Mouse (Mus musculus): ENCODE results near the gene Ptpra. TPM values are rescaled to one million over a fixed set of nuclear protein-coding genes. Genes with fewer than 3 reads are reported as not detected.
A peak's percentile ranks its signal among the peaks of the same experiment; 100 is the strongest.
"Not testable (repeated sequence)": the region's sequence is repeated elsewhere in the genome, so short reads cannot be mapped to it uniquely, and the experiment has no call there.

Ptpra gene
- total RNA-seq, 2 experiments from 2014 or later = 234 to 252 TPM

DNA sequence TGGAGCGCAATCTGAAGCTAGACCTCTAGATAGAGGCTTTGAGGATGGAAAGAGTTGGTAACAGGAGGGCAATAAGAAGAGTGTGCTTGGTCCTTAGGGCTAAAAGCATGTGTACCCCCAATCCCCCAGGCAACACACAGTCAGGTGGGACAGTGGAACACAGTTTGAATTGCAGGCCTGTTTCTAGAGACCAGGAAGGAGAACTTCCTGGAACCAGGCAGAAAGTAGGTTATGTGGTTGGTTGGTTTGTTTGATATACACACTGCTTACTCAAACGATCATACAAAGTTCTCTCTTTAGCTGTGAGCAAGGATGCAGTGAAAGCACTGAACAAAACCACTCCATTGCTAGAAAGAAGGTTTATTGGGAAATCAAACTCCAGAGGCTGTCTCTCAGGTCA is 82.1 kb downstream of the Ptpra start:
- intact Hi-C loops (cut with DNase I) = loop anchor here (10.0 kb wide), 1 partner anchor 237 kb away; the partner anchor contains the start of gene Ebf4

DNA sequence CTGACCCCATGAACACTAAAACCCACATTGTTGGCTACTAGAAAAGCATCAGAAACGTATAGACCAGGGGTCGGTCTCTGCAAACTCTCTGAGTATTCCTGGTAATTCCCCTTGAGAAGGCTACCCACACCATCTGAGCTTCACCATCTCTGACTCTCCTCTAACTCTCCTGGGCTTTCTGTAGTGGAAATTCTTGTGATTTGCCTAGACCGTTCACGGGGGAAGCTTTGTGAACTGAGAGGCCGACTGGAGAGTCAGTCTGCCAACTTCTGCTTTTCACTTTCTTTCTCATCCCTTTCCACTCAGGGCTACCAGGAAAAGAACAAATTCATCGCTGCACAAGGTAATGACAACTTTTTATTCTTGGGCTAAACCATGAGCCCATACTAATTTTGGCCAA is 84.9 kb downstream of the Ptpra start:
- DNase-seq (ENCODE audit: low spot score in 2 of 2) = no peak
- intact Hi-C loops (cut with DNase I) = loop anchor here (10.0 kb wide), 1 partner anchor 240 kb away; the partner anchor contains the start of gene Ebf4

More for the DNA sequence above, 82.1 kb downstream of the Ptpra start:
- DNase-seq (ENCODE audit: low spot score in 2 of 2) = no peak

DNA sequence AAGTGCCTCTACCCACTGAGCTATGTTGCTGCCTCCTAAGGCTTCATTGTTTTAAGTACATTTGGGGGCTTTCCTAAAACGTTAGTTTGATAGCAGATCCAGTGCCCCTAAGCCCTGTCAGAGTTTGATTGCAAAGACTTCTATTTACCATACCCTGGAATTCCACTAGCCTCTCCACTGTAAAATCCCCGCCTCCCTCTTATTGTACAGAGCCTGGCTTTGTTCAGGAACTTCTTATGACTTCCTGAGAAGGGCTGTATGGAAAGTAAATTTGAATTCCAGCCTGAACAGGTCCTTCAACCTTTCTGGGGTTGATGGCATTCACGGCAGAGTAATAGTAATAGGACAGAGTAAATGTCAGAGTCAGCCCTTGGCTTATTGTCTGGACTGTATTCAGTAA is 86.8 kb downstream of the Ptpra start:
- DNase-seq (ENCODE audit: low spot score in 2 of 2) = no peak
- intact Hi-C loops (cut with DNase I) = loop anchor here (10.0 kb wide), 1 partner anchor 242 kb away; the partner anchor contains the start of gene Ebf4

DNA sequence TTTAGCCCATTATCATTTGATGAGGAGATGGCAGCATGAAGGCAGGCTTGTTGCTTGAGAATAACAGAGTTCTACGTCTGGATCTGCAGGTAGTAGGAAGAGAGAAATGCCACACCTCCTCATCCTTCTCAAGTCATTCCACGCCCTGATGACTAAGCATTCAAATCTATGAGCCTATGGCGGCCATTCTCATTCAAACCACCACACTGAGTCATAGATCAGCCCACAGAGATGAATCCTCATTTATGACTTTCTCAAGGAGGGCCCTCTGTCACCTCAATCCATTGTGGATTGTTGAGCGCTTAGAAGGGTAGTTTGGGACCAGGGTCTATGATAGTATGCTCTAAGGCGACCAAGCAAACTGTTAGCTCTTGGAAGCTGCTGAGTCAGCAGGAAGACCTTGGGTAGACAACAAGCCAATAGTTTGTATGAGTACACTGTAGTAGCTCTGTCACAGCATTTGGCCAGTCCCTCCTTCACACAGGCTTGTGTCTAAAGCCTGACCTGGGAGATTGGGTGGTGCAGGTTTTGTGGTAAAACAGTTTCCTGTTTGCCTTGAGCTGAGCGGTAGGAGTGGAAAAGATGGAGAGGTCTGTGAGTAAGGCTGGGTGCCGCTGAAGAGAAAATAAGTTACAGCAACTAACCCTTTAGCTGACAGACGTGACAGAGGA is 88.9 kb downstream of the Ptpra start:
- intact Hi-C loops (cut with DNase I) = loop anchor here (10.0 kb wide), 1 partner anchor 244 kb away; the partner anchor contains the start of gene Ebf4
- DNase-seq (ENCODE audit: low spot score in 2 of 2) = no peak

DNA sequence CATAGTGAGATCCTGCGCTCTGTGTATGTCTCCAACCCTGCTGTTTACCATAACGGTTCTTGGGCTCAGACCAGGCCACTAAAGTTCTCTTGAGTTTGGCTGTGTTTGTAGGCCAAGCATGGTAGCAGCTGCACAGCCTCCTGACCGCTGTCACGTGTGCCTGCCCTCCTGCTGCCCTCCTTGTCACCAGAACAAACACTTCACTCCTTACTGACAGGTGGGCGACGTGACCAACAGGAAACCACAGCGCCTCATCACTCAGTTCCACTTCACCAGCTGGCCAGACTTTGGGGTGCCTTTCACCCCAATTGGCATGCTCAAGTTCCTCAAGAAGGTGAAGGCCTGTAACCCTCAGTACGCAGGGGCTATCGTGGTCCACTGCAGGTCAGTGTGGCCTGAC is 90.2 kb downstream of the Ptpra start:
- DNase-seq (ENCODE audit: low spot score in 2 of 2) = no peak
- intact Hi-C loops (cut with DNase I) = no loop called here

DNA sequence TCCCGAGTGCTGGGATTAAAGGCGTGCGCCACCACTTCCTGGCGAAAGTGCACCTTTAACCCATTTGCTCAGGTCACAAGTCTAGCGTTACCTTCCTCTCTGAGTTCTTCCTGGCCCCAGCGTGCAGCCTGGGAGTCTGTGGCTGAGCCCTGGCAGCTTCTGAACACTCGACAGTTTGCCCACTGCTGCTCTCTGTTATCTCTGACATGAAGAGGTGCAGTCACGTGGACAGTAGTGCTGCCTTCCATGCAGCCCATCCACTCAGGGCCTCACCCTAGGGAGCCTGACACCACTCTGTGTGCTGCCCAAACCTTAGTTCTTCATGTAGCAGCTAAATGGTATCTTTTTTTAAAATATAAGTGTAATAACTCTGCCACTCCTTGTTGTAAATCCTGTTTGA is 96.9 kb downstream of the Ptpra start:
- DNase-seq (ENCODE audit: low spot score in 2 of 2) = no peak
- intact Hi-C loops (cut with DNase I) = no loop called here

DNA sequence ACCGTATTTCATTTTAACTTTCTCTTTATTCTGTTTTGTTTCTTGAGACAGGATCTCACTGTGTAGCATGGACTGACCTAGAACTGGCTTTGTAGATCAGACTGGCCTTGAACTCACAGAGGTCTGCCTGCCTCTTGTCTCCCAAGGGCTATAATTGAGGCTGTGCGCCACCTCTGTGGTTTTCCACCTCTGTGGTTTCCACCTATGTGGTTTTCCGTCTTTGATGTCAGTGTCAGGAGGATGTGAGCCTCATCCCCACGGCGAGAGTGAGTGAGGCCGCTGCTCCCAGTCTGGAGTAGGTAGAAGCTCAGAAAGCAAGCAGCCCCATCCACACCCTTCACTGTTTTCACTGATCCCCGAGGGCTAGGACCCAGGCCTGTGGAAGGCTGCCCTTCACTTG is 104.8 kb downstream of the Ptpra start:
- intact Hi-C loops (cut with DNase I) = no loop called here
- no peak for DNase-seq (ENCODE audit: low spot score in 2 of 2)

DNA sequence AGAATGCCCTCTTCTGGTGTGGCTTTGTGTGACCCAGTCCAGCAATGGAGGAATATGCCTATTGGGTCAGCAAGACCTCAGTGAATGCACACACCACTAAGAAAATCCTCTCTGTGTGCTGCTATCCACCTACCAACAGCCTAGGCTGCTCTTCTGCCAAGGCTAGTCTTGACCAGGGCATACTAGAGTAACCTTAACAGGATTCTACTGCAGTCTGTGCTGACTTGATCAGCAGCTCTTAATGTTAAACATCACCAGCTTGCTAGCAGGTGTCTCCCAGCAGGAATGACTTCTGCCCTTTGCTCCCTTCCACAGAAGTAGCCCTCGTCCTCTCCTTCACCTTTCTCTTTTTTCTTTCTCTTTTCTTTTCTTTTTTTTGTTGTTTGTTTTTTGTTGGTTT is 106.2 kb downstream of the Ptpra start:
- intact Hi-C loops (cut with DNase I) = no loop called here
- DNase-seq (ENCODE audit: low spot score in 2 of 2) = no peak

DNA sequence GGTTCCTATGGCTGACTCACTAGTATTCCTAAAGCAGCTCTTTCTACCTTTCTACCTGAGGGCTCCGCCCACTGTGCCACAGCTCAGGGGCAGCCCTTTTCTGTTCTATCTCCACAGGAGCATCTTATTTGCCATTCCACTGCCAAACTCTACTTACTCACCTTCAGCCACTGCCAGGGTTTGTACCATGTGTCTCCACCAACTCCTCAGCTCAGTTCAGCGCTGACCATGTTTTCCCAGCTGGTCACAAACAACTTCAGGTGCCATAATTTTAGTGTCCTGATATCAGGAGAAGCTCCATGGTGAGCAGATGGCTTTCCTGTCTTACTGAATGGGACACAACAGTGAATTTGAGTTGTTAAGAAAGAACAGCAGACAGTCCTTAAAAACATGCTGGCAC is 107.4 kb downstream of the Ptpra start:
- DNase-seq (ENCODE audit: low spot score in 2 of 2) = no peak
- intact Hi-C loops (cut with DNase I) = no loop called here

DNA sequence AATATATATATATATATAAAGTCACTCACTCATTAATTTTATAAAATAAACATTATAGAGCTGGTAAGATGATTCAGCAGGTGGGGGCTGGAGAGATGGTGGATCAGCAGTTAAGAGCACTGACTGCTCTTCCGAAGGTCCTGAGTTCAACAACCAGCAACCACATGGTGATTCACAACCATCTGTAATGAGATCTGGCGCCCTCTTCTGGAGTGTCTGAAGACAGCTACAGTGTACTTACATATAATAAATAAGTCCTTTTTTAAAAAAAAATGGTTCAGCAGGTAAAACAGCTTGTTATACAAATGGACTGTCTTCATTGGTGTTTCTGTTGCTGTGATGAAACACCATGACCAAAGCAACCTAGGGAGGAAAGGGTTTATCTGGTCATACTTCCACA is 107.9 kb downstream of the Ptpra start:
- intact Hi-C loops (cut with DNase I) = no loop called here
- no peak for DNase-seq (ENCODE audit: low spot score in 2 of 2)

DNA sequence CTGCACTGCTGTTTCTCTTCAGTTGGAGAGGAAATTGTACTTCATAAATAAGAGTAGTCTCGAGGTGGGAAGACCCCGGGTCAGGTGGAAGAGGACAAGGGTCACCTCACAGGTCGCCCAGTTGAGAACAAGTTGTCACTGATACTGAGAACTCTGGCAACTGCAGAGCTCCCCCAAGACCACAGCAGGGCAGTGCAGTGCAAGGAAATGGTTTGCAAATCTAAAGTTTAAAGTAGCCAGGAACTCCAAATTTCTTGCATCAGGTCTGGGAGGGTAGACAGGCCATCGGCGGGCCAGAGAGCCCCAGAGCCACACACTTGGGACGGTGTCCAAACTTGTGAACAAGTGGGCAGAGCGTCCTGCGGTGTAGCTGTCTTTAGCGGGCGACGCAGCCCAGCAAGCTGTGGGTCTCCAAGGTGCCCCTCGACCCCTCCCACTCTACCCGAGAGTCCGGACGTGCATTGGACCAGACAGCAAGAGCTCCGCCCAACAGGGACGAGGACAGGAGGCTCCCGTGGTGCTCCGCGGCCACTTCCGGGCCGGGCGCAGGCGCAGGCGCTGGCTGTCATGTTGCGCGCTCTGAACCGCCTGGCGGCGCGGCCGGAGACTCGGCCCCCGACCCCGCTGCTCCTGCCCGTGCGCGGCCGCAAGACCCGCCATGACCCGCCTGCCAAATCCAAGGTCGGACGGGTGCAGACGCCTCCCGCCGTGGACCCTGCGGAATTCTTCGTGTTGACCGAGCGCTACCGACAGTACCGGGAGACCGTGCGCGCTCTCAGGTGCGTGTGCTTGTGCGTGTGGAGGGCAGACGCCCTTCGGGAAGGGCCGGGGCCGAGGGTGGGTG is 113.4 kb downstream of the Ptpra start, which contains the start of gene Mrps26:
Gene Mrps26, plus strand, starts transcription at position 531 of the 844 bp plus-strand sequence.
- DNase-seq (ENCODE audit: low spot score in 2 of 2) = peak; percentile 93 to 97
- intact Hi-C loops (cut with DNase I) = loop anchor here (5.0 kb wide), 2 partner anchors 104 to 111 kb away; partner anchors contain the start of genes Itpa and Ptpra

DNA sequence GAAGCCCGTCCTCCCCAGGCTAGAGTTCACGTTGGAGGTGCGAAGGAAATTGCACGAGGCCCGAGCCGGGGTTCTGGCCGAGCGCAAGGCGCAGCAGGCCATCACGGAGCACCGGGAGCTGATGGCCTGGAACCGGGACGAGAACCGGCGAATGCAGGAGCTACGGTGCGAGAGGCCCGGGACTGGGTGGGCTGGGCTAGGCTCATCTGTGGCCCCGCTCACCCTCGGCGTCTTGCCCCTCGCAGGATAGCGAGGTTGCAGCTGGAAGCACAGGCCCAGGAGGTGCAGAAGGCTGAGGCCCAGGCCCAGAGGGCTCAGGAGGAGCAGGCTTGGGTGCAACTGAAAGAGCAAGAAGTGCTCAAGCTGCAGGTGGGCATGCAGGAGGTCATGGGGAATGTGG is 114.0 kb downstream of the Ptpra start:
- intact Hi-C loops (cut with DNase I) = loop anchor here (5.0 kb wide), 2 partner anchors 103 to 112 kb away; partner anchors contain the start of genes Itpa and Ptpra
- DNase-seq (ENCODE audit: low spot score in 2 of 2) = no peak

DNA sequence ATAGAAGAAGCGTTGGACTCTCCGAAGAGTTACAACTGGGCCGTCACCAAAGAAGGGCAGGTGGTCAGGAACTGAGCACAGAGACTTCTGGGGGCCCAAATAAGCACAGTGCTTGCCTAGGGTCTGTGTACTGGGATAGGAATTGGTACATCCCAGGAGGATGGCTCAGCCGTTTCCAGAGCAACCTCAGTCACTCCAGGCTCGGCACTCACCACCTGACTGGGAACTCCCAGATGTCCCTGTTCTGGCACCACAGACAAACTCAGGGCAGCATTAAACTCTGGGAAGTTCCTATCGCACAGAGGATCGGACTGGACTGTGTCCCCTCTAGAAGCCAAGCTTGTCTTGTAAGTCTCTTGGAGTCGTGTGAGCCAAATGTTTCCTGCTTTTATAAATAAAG is 114.9 kb downstream of the Ptpra start:
- DNase-seq (ENCODE audit: low spot score in 2 of 2) = no peak
- intact Hi-C loops (cut with DNase I) = loop anchor here (5.0 kb wide), 2 partner anchors 102 to 113 kb away; partner anchors contain the start of genes Itpa and Ptpra

DNA sequence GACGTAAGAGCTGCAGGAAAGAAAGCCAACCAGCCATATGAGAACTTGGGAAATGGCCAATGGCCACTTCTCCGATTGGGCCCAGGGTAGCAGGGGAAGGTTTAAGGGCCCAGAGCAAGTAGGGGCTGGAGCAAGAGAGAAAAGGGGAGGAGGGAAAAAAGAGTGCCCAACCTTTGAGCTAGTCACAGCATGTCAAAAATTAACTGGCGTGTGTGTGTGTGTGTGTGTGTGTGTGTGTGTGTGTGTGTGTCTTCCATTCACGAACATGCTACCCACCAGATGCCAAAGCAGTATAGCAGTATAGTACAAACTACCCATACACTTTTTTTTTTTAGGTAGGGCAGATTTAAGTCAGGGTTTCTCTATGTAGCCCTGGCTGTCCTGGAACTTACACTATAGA is 118.8 kb downstream of the Ptpra start:
- intact Hi-C loops (cut with DNase I) = no loop called here

DNA sequence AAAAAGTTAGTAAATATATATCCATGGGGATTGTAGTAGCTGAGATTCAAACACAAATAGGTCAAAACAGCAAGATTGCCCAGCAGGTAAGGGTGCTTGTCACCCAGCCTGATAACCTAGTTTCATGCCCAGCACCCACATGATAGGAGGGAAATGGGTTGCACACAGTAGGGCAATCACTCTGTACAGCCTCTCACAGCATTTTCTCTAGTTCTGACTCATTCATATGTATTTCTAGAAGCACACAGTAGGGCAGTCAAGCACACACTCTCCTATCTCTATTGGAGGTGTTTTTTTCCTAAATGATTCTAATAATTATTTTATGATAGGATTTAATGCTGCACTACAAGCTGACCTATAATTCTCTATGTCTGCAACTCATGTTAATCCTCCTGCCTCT is 119.8 kb downstream of the Ptpra start:
- intact Hi-C loops (cut with DNase I) = no loop called here
- no peak for DNase-seq (ENCODE audit: low spot score in 2 of 2)

More for the DNA sequence above, 118.8 kb downstream of the Ptpra start:
- DNase-seq (ENCODE audit: low spot score in 2 of 2) = no peak

DNA sequence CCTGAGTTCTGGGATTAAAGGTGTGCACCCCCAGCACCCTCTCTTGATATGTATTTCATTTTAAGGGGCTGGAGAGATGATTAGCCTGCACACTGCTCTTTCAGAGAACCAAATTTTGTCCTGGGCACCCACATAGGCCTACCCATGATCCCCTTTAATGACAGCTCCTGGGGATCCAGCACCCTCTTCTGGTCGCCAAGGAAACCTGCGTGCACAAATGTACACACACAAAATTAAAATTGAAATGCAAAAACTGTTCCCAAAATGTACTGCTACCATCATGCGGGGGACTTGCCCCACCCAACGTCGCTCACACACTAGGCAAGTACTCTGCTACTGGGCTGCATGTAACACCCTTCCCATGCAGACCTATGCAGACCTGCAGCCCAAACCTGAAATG is 124.9 kb downstream of the Ptpra start:
- DNase-seq (ENCODE audit: low spot score in 2 of 2) = no peak
- intact Hi-C loops (cut with DNase I) = no loop called here

DNA sequence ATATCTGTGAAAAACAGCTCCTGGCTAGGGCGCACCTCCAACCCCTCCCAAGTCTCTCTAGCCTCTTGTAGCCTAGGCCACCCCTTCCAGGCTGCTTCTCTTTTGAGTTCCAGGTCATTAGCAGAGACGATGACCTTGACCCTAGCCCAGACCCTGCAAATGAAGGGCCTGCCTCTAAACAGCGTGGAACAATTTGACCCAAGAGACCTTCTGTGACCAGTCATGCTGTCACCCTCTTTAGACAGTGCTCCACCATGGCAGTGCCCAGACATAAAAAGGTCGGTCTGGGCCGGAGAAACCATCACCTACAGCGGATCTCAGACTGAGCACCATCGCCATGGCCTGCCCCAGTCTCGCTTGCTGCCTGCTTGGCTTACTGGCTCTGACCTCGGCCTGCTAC is 125.8 kb downstream of the Ptpra start, which contains the start of gene Oxt:
Gene Oxt, plus strand, starts transcription at position 301 of the 400 bp plus-strand sequence.
- intact Hi-C loops (cut with DNase I) = no loop called here
- no peak for DNase-seq (ENCODE audit: low spot score in 2 of 2)

DNA sequence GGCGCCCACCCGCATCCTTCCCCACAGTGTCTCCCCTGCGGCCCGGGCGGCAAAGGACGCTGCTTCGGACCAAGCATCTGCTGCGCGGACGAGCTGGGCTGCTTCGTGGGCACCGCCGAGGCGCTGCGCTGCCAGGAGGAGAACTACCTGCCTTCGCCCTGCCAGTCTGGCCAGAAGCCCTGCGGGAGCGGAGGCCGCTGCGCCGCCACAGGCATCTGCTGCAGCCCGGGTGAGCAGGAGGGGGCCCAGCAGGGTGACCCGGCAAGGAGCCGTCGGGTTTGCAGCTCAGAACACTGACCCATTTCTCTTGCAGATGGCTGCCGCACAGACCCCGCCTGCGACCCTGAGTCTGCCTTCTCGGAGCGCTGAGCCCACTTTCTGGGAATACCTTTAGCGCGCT is 126.5 kb downstream of the Ptpra start:
- intact Hi-C loops (cut with DNase I) = not testable (repeated sequence)

DNA sequence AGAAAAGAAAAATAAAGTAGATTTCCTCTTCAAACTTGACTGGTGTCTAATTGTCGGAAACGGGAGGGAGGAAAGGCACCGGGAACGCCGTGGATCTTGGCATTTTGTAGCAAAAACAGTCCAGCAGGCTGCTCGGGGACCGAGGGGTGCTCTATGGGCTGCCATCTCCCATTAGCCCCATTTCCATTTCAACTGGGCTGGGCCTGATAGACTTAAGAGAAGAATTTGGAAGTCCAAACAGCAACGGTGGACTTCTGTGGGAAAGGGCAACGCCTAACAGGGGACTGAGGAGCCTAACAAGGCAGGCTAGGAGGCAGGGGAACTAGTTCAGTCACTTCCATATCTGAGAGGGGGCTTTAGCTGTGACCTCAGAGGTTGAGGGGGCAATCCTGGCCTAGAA is 126.9 kb downstream of the Ptpra start:
- no peak for DNase-seq (ENCODE audit: low spot score in 2 of 2)
- intact Hi-C loops (cut with DNase I) = no loop called here

More for the DNA sequence above, 126.5 kb downstream of the Ptpra start:
- not testable (repeated sequence) for DNase-seq (ENCODE audit: low spot score in 2 of 2)

DNA sequence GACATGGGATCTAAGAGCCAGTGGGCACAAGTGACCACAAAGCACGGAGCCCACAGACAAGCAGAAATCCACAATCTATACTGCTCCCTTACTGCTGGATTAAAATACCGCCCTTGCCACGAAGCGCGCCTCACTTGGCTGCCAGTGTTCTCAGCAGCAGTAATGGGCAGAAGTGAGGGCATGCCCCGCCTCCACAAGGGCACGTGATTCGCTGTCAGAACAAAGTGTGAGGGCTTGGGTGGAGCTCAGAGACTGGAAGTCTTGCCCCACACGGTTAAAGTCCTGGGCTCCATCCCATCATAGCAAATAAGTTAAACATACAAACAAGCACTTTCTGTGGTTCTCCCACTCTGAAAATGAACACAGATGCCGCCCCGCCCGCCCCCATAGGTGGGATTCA is 127.6 kb downstream of the Ptpra start:
- peak in 1 of 2 experiments; percentile 27 for DNase-seq (ENCODE audit: low spot score in 2 of 2)
- intact Hi-C loops (cut with DNase I) = no loop called here
